1 mouse cellular context compared by ENCODE assay signal in the genomic region with DNA sequence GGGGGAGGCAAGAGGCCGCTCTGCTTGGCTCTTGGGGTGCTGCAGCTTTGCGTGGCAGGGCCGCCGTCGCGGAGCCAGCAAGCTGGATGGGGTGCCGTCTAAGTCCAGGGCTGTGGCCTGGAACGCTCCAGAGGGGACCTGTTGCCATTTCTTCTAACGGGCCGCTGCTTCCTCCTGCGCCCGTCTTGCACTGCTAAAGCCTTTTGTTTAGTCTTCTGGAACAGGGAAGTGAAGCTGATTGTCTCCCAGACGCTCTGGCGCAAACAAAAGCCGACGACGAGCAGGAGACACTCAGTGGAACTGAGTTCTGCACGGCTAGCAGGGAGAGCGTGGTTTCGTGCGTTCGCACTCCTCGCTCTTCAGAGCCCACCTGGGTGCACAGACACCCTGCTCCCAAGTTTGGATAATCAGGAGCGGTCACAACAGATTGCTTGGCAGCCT.
TF ChIP-seq lines count a peak whose summit lies in the region.

No protein-coding gene starts in this region.

TF ChIP-seq in CH12.LX, 34 proteins besides CTCF, POLR2A, EP300 and RAD21 (continued from another document):
- TF ChIP-seq ETS1 (conservative IDR thresholded peaks at IDR 0.05; ENCODE audit: low read depth, low read length), result no peak
- TF ChIP-seq SMC3 (IDR thresholded peaks at IDR 0.05; ENCODE audit: low read depth, low read length), result no peak
